Mouse (Mus musculus): ENCODE measurements at regions not wholly inside any gene's neighbourhood (a gene's known extent, or its start where the extent isn't known, plus 50 kb on each side); places are given as distances from the start of the nearest gene placed in this dataset.
A peak's percentile ranks its signal among the peaks of the same experiment; 100 is the strongest.

- Histone ChIP-seq H3K27ac (no peak overlapping the region), H3K36me3 (replicated peaks) (no peaks in the 10 kb centered on the region), H3K27me3 (ENCODE audit: poor library complexity, severe bottlenecking) (no peaks in the 10 kb centered on the region), H3K9me3 (no peaks in the 10 kb centered on the region), H3K4me1 (peaks cover 3% of the 10 kb centered on the region; the same call in 1 of the 2 replicates), H3K4me3 (no peak overlapping the region)
- DNase-seq (ENCODE audit: extremely low spot score, low spot score) = no peak
- 86% methylated on average over 6 of the region's 6 CpGs for WGBS
Measured at GRCm38 (mm10) chr10:122545029-122545428, 96.7 kb downstream of the Avpr1a start.

GRCm38 (mm10) chr10:122551586-122551985 lies 103.3 kb downstream of the Avpr1a start:
- 86% methylated on average over 5 of the region's 5 CpGs for WGBS
- Histone ChIP-seq H3K4me1 (no peaks in the 10 kb centered on the region; the same call in 1 of the 2 replicates), H3K9me3 (no peaks in the 10 kb centered on the region), H3K27ac (no peak overlapping the region), H3K4me3 (no peak overlapping the region), H3K36me3 (replicated peaks) (no peaks in the 10 kb centered on the region), H3K27me3 (ENCODE audit: poor library complexity, severe bottlenecking) (no peaks in the 10 kb centered on the region)
- no peak for DNase-seq (ENCODE audit: extremely low spot score, low spot score)

- Histone ChIP-seq H3K27ac (no peak overlapping the region), H3K4me1 (no peaks in the 10 kb centered on the region; the same call in 1 of the 2 replicates), H3K9me3 (no peaks in the 10 kb centered on the region), H3K36me3 (replicated peaks) (no peaks in the 10 kb centered on the region), H3K27me3 (ENCODE audit: poor library complexity, severe bottlenecking) (no peaks in the 10 kb centered on the region), H3K4me3 (no peak overlapping the region)
- WGBS = 55% methylated on average over 2 of the region's 2 CpGs
- peak; percentile 52 for DNase-seq (ENCODE audit: extremely low spot score, low spot score)
Measured at GRCm38 (mm10) chr10:122553124-122553822, 105.0 kb downstream of the Avpr1a start.

GRCm38 (mm10) chr10:122553851-122554250 lies 105.6 kb downstream of the Avpr1a start:
- H3K4me1 ChIP-seq = no peaks in the 10 kb centered on the region; the same call in 1 of the 2 replicates
- no peak overlapping the region for H3K4me3 ChIP-seq
- no peak for DNase-seq (ENCODE audit: extremely low spot score, low spot score)
- no peaks in the 10 kb centered on the region for H3K9me3 ChIP-seq
- no peaks in the 10 kb centered on the region for H3K36me3 ChIP-seq (replicated peaks)
- H3K27ac ChIP-seq = no peak overlapping the region
- H3K27me3 ChIP-seq (ENCODE audit: poor library complexity, severe bottlenecking) = no peaks in the 10 kb centered on the region
- 80% methylated on average over 2 of the region's 2 CpGs for WGBS

GRCm38 (mm10) chr10:122558660-122559059 lies 110.4 kb downstream of the Avpr1a start:
- no peak for DNase-seq (ENCODE audit: extremely low spot score, low spot score)
- H3K27me3 ChIP-seq (ENCODE audit: poor library complexity, severe bottlenecking) = no peaks in the 10 kb centered on the region
- no peaks in the 10 kb centered on the region for H3K4me1 ChIP-seq
- no peak overlapping the region for H3K27ac ChIP-seq
- no peak overlapping the region for H3K4me3 ChIP-seq
- no peaks in the 10 kb centered on the region for H3K9me3 ChIP-seq
- 98% methylated on average over 1 of the region's 1 CpGs for WGBS
- H3K36me3 ChIP-seq (replicated peaks) = no peaks in the 10 kb centered on the region

GRCm38 (mm10) chr10:122560001-122560695 lies 111.8 kb downstream of the Avpr1a start:
- H3K4me1 ChIP-seq = peaks cover 7% of the 10 kb centered on the region; the same call in 1 of the 2 replicates
- no peaks in the 10 kb centered on the region for H3K27me3 ChIP-seq (ENCODE audit: poor library complexity, severe bottlenecking)
- H3K36me3 ChIP-seq (replicated peaks) = no peaks in the 10 kb centered on the region
- no peak overlapping the region for H3K4me3 ChIP-seq
- H3K9me3 ChIP-seq = no peaks in the 10 kb centered on the region
- 89% methylated on average over 10 of the region's 10 CpGs for WGBS
- DNase-seq (ENCODE audit: extremely low spot score, low spot score) = no peak
- H3K27ac ChIP-seq = no peak overlapping the region

GRCm38 (mm10) chr10:122561924-122562323 lies 113.6 kb downstream of the Avpr1a start:
- Histone ChIP-seq H3K27ac (no peak overlapping the region), H3K4me1 (peaks cover 7% of the 10 kb centered on the region; the same call in 1 of the 2 replicates), H3K9me3 (no peaks in the 10 kb centered on the region), H3K27me3 (ENCODE audit: poor library complexity, severe bottlenecking) (no peaks in the 10 kb centered on the region), H3K36me3 (replicated peaks) (no peaks in the 10 kb centered on the region), H3K4me3 (no peak overlapping the region)
- 57% methylated on average over 3 of the region's 3 CpGs for WGBS
- DNase-seq (ENCODE audit: extremely low spot score, low spot score) = no peak

- Histone ChIP-seq H3K36me3 (replicated peaks) (no peaks in the 10 kb centered on the region), H3K27ac (no peak overlapping the region), H3K27me3 (ENCODE audit: poor library complexity, severe bottlenecking) (no peaks in the 10 kb centered on the region), H3K9me3 (no peaks in the 10 kb centered on the region), H3K4me3 (no peak overlapping the region), H3K4me1 (peaks cover 7% of the 10 kb centered on the region; the same call in 1 of the 2 replicates)
- WGBS = 78% methylated on average over 6 of the region's 6 CpGs
- DNase-seq (ENCODE audit: extremely low spot score, low spot score) = no peak
Measured at GRCm38 (mm10) chr10:122562542-122562941, 114.2 kb downstream of the Avpr1a start.

GRCm38 (mm10) chr10:122563973-122564372 lies 114.6 kb upstream of the Ppm1h start:
- Histone ChIP-seq H3K27ac (no peak overlapping the region), H3K4me1 (peaks cover 7% of the 10 kb centered on the region; the same call in 1 of the 2 replicates), H3K27me3 (ENCODE audit: poor library complexity, severe bottlenecking) (no peaks in the 10 kb centered on the region), H3K4me3 (no peak overlapping the region), H3K36me3 (replicated peaks) (no peaks in the 10 kb centered on the region), H3K9me3 (no peaks in the 10 kb centered on the region)
- no peak for DNase-seq (ENCODE audit: extremely low spot score, low spot score)
- WGBS = 56% methylated on average over 10 of the region's 10 CpGs

GRCm38 (mm10) chr10:122564473-122564872 lies 114.1 kb upstream of the Ppm1h start:
- WGBS = 90% methylated on average over 10 of the region's 10 CpGs
- H3K4me1 ChIP-seq = peaks cover 7% of the 10 kb centered on the region; the same call in 1 of the 2 replicates

GRCm38 (mm10) chr10:122566601-122567000 lies 112.0 kb upstream of the Ppm1h start:
- no peaks in the 10 kb centered on the region for H3K9me3 ChIP-seq
- no peaks in the 10 kb centered on the region for H3K27me3 ChIP-seq (ENCODE audit: poor library complexity, severe bottlenecking)
- no peak overlapping the region for H3K27ac ChIP-seq
- no peak overlapping the region for H3K4me3 ChIP-seq
- no peaks in the 10 kb centered on the region for H3K36me3 ChIP-seq (replicated peaks)
- WGBS = 52% methylated on average over 4 of the region's 4 CpGs
- no peak for DNase-seq (ENCODE audit: extremely low spot score, low spot score)
- peaks cover 23% of the 10 kb centered on the region for H3K4me1 ChIP-seq

More at GRCm38 (mm10) chr10:122564473-122564872, 114.1 kb upstream of the Ppm1h start:
- DNase-seq (ENCODE audit: extremely low spot score, low spot score) = no peak
- H3K9me3 ChIP-seq = no peaks in the 10 kb centered on the region
- H3K27ac ChIP-seq = no peak overlapping the region
- no peaks in the 10 kb centered on the region for H3K27me3 ChIP-seq (ENCODE audit: poor library complexity, severe bottlenecking)
- H3K36me3 ChIP-seq (replicated peaks) = no peaks in the 10 kb centered on the region
- H3K4me3 ChIP-seq = no peak overlapping the region

GRCm38 (mm10) chr10:122569546-122570202 lies 108.9 kb upstream of the Ppm1h start:
- 87% methylated on average over 13 of the region's 13 CpGs for WGBS
- Histone ChIP-seq H3K27me3 (ENCODE audit: poor library complexity, severe bottlenecking) (no peaks in the 10 kb centered on the region), H3K4me3 (no peak overlapping the region), H3K36me3 (replicated peaks) (no peaks in the 10 kb centered on the region), H3K27ac (no peak overlapping the region), H3K4me1 (peaks cover 23% of the 10 kb centered on the region), H3K9me3 (no peaks in the 10 kb centered on the region)
- DNase-seq (ENCODE audit: extremely low spot score, low spot score) = no peak

Measured in forebrain, embryonic 10.5 days (tissue).